Mouse (Mus musculus): ENCODE data around the gene 4930568D16Rik.
A peak's percentile ranks its signal among the peaks of the same experiment; 100 is the strongest.

The 4930568D16Rik gene

DNA sequence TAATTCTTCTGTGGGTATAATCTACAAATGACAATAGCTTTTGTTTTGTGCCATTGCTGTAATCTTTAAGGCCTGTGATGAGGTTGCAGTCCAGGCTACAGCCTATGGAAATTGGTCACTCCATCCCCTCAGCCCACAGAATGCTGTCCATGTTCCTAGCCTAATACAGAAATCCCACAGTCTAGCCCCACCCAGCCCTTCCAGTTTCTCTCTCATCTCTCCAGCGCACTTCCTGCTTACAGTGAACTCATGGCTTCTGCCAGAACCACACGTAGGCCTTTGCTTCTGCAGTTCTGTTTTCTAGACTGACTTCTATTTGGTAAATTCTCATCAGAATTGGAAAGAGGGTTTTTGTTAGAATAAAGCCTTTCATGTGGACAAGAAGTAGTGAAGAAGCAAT lies 21.5 kb downstream of the 4930568D16Rik start:
- DNase-seq (ENCODE audit: low read depth in 1 of 2, low spot score in 2 of 2), result no peak

DNA sequence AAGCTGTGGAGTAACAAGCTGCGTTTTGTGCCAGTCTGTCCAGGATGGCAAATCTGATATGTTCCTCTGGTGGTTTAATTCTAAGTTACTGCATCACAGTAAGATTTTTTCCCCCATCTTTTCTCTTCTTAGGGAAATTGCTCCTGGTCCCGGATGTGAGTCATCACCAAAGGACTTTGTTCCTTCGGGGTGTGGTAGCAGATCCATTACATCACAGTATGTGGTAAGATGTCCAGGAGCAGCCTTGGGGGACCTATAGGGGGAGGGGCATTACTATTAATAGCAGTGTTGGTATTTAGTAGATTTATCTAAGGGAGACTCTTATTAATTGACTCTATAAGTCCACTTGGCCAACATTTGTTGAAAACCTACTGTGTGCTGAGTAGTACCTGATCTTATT lies 24.9 kb downstream of the 4930568D16Rik start:
- DNase-seq (ENCODE audit: low read depth in 1 of 2, low spot score in 2 of 2), result no peak

GRCm38 (mm10) chr2:35338707-35339106 lies 28.8 kb downstream of the 4930568D16Rik start:
- no peak for DNase-seq (ENCODE audit: low read depth in 1 of 2, low spot score in 2 of 2)

DNA sequence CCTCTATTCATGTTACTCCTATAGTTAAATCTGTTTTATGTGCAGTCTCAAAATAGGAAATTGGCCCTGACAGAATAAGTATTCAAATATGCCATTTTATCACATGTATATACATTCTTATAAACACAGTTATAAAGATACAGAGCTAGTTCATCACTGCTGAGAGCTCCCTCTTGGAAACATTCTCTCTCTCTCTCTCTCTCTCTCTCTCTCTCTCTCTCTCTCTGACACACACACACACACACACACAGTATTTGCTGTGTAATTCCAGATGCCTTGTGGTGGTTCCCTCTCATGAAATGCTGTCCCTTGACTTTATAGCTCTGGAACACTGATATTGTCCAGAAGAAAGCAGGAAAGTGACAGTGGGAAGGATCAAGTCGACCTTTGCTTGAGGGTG lies 29.5 kb downstream of the 4930568D16Rik start:
- no peak for DNase-seq (ENCODE audit: low read depth in 1 of 2, low spot score in 2 of 2)

DNA sequence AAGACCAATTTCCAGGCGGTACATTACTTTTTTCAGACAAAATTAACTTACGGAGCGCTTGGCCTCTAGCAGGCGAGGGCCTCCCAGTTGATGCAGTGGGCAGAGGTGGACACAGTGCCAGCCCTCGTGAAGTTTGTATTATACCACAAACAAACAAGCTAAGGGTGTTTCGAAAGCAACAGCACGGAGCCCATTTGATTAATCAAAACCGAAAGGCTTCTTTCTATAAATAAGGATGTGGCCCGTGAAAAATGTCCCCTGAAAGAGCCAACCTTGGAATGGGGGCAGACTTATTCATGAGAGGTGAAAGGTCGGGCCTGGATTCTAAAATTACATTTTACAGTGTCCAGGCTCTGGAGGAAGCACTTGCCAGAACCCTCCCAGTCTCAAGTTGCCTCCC lies 30.1 kb downstream of the 4930568D16Rik start:
- no peak for DNase-seq (ENCODE audit: low read depth in 1 of 2, low spot score in 2 of 2)

- peak; percentile 99 for DNase-seq (ENCODE audit: low read depth in 1 of 2, low spot score in 2 of 2)
Measured at GRCm38 (mm10) chr2:35336388-35337280, 30.9 kb downstream of the 4930568D16Rik start, which contains the start of gene Stom. Gene Stom (minus strand): TSS chr2:35336976.

DNA sequence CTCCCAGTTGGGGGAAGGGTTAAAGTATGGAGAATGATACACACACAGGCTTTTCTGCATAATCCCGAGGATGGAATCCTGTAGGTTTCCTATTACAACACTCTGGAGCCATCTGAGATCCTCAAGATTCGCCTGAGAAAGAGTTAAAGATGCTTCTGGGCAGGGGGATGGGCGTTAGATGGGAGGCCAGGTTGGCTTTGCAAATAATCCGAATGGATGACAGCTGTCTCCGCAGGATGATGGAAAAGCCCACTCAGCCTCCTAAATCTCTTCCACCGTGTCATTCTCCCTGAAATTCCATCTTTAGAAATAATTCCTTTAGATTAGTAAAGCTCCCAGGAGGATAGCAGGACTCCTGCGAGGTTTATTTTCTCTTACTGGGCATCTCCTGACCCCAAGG lies 31.9 kb downstream of the 4930568D16Rik start:
- no peak for DNase-seq (ENCODE audit: low read depth in 1 of 2, low spot score in 2 of 2)

DNA sequence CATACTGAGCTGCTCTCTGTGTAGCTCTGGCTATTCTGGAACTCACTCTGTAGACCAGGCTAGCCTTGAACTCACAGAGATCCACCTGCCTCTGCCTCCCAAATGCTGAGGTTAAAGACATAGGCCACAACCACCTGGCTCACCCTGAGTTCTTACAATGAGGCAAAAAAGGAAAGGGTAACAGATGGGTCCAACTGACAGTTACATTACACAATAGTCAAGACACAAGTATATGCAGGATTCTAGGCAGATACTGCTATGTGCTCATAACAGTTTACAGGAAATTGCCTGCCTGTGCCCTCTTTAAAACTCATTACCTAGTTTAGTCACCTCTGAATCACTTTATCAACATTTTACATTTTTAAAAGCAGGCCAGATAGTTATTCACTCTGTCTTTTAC lies 33.9 kb downstream of the 4930568D16Rik start:
- DNase-seq (ENCODE audit: low read depth in 1 of 2, low spot score in 2 of 2), result no peak

DNA sequence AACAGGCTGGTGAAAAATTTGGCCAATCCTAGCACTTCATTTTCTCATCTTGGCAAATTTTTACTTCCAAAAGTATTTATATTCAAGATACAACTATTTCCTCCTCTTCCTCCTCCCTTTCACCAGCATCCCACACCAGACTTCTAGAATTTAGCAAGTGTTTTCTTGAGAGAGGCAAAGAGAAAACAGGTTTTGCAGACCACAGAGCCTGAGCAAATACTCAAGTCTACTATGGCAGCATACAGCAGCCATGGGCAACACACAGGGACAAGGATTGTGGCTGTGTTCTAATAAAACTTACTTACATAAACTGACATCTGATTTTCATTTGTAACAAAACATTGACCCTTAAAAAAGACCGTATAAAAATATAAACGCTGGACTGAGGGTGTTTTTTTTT lies 36.3 kb downstream of the 4930568D16Rik start:
- DNase-seq (ENCODE audit: low read depth in 1 of 2, low spot score in 2 of 2), result no peak

- no peak for DNase-seq (ENCODE audit: low read depth in 1 of 2, low spot score in 2 of 2)
Measured at GRCm38 (mm10) chr2:35329061-35329460, 38.5 kb downstream of the 4930568D16Rik start.

GRCm38 (mm10) chr2:35328064-35328792 lies 39.3 kb downstream of the 4930568D16Rik start:
- DNase-seq (ENCODE audit: low read depth in 1 of 2, low spot score in 2 of 2), result no peak

DNA sequence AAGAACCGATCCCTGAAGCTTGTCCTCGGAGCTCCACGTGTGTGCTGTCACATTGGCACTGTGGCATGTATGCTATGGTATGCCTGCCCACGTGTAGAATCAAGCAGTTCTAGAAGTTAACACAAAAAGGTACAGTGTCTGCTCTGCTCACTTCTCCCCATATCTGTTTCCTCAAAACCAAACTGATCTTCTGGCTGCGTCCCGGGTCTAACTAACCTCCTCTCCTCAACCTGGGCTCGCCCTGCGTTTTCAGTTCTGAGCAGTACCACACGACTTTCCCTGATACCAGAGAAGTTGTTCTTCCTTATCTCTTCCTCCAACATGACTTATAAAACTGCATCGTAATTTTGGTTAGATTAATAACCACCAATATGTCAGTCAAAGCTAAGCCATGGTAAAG lies 39.9 kb downstream of the 4930568D16Rik start:
- DNase-seq (ENCODE audit: low read depth in 1 of 2, low spot score in 2 of 2), result no peak

DNA sequence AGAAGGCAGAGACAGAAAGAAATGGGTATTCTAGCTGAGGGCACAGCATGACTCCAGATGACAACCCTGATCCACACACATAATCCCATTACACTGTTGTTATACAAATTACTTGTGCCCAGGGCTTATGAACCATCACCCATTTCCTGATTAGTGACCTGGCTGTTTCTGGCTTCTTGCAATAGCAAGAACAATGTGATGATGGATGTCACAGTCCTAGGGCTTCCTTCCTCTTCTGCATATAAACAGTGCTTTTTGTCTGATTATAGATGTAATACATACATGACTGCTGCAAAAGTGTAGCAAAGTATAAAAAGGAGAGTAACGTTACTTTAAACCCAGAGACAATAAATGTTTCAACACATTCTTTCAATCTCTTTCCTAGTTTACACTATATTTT lies 40.6 kb downstream of the 4930568D16Rik start:
- DNase-seq (ENCODE audit: low read depth in 1 of 2, low spot score in 2 of 2), result no peak

- no peak for DNase-seq (ENCODE audit: low read depth in 1 of 2, low spot score in 2 of 2)
Measured at GRCm38 (mm10) chr2:35325930-35326329, 41.6 kb downstream of the 4930568D16Rik start.

GRCm38 (mm10) chr2:35322404-35323164 lies 44.9 kb downstream of the 4930568D16Rik start:
- DNase-seq (ENCODE audit: low read depth in 1 of 2, low spot score in 2 of 2), result no peak

GRCm38 (mm10) chr2:35320399-35320798 lies 47.1 kb downstream of the 4930568D16Rik start:
- DNase-seq (ENCODE audit: low read depth in 1 of 2, low spot score in 2 of 2), result no peak

DNA sequence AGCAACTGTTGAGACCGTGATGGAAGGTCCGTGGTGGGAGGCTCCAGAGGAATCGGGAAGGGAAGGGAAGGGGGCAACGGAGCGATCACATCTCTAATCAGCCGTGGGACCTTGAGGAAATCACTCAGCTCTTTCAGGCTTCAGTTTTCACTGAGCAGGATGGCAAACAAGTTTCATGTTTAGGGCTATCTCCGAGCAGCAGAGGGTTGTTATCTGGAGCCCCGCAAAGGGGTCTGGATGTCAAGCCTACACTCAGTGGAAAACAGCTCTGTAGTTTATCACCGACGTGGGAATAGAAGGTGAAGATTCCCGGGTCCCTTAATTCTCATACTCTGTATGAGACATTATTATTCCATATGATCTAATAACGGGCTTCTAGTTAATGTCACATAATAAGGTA lies 49.1 kb downstream of the 4930568D16Rik start:
- DNase-seq (ENCODE audit: low read depth in 1 of 2, low spot score in 2 of 2), result no peak

- no peak for DNase-seq (ENCODE audit: low read depth in 1 of 2, low spot score in 2 of 2)
Measured at GRCm38 (mm10) chr2:35317604-35318003, 49.9 kb downstream of the 4930568D16Rik start.

DNA sequence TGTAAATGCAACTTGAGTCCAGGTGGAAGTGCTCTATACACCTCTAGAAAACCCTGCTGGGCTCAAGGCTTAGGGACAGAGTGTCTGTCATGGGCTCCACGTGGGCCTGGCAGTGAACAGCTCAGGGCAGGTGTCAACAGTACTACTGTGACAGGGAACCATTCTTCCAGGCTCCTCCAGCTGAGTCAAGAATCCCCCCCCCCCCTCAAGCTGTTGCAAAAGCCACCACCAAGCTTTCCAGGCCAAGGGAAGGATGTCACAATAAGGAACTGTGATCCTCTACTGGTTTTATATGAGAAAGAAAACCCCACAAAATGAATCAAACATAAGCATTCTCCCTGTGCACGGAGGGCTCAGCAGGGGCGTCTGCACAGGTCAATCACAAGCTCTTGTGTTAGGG lies 53.2 kb downstream of the 4930568D16Rik start:
- DNase-seq (ENCODE audit: low read depth in 1 of 2, low spot score in 2 of 2), result no peak

DNA sequence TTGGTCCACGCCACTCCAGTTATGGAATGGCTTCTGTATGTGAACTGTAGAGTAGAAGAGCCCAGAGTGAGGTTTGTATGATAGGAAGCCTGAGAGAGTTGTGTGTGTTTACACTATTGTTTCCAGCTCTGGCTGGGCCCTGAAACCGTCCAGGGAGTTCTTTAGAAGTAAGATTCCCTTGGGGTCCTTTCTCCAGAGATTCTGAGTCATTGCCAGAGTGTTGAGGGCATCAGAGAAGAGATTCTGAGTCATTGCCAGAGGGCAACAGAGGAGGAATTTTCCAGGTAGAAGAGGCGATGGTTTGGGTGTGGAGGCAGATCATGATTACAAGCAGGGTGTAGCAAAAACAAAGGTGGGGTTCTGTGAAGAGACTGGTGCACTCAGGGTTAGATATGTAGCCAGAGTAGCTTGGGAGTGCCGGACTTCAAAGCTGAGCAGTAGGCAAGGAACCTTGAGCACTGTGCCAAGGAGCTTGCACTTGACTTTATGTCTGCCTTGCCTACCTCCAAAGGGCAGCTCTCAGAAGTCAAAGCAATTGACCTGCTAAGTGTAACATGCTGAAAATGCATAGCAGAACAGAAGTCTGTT lies 57.5 kb downstream of the 4930568D16Rik start:
- no peak for DNase-seq (ENCODE audit: low read depth in 1 of 2, low spot score in 2 of 2)

DNA sequence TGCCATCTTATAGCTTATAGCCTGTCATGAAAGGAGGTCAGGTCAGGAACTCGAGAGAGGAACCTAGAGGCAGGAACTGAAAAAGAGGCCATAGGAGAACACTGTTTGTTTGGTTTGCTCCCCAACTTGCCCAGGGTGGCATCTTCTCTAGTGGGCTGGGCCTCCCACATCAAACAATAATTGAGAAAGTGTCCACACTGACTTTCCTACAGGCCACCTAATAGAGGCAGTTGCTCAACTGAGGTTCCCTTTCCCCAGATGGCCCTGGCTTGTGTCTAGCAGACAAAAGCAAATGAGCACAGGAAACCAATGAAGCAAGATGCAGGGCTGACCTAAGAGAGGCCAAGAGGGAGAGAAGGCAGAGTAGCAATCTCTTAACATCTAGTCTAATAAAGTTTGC lies 59.4 kb downstream of the 4930568D16Rik start:
- DNase-seq (ENCODE audit: low read depth in 1 of 2, low spot score in 2 of 2), result peak; percentile 36 to 43

Measured in monocyte, adult 2 months (primary cell).